Mouse (Mus musculus): ENCODE results near the gene Ush2a. TPM values are rescaled to one million over a fixed set of nuclear protein-coding genes. Genes with fewer than 3 reads are reported as not detected.

Gene Ush2a
- polyA plus RNA-seq, 1 experiment from 2014 or later, result 0.15 TPM

- 39% methylated on average over 5 of the region's 5 CpGs for WGBS
Observed at GRCm38 (mm10) chr1:188859718-188860117, 597.9 kb downstream of the Ush2a start.

GRCm38 (mm10) chr1:188865881-188866280 lies 604.1 kb downstream of the Ush2a start:
- no peak for ATAC-seq (ENCODE audit: insufficient number of reproducible peaks, low FRiP score, low TSS enrichment, low read depth)

More at GRCm38 (mm10) chr1:188859718-188860117, 597.9 kb downstream of the Ush2a start:
- Histone ChIP-seq H3K27me3 (ENCODE audit: control insufficient read depth, insufficient read depth, low read length) (no peaks in the 10 kb centered on the region), H3K27ac (replicated peaks; ENCODE audit: low read depth, low read length) (no peak overlapping the region), H3K4me2 (ENCODE audit: low read depth, severe bottlenecking) (no peak overlapping the region), H3K4me1 (ENCODE audit: control insufficient read depth, insufficient read depth, low read length) (no peaks in the 10 kb centered on the region), H3K36me3 (ENCODE audit: control insufficient read depth, insufficient read depth, low read length) (no peaks in the 10 kb centered on the region), H3K4me3 (ENCODE audit: low read depth, low read length) (no peak overlapping the region), H3K9ac (ENCODE audit: low read length) (no peak overlapping the region), H3K9me3 (ENCODE audit: control insufficient read depth, low read length) (no peaks in the 10 kb centered on the region)
- DNase-seq (ENCODE audit: low spot score) (no peak), ATAC-seq (ENCODE audit: insufficient number of reproducible peaks, low FRiP score, low TSS enrichment, low read depth) (no peak)

DNA sequence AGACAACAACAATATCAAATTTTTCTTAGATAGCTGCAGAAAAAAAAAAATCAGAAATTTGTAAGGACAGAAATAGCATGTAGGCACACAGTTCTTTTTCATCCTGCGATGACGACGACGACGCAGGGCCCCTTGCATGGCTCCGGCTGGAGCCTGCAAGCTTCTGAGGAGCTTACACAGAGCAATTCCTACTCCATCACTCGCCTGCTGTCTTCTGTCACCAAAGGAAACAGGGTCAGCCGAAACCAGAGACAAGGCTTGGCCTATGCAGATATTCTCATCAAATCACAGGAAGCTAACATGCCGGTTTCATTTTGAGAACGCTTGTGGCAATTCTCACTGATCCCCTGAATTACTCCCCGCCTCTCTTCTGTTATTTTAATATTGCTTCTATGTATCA lies 604.7 kb downstream of the Ush2a start:
- WGBS, result 67% methylated on average over 11 of the region's 11 CpGs
- no peak for DNase-seq (ENCODE audit: low spot score)

More at GRCm38 (mm10) chr1:188865881-188866280, 604.1 kb downstream of the Ush2a start:
- Histone ChIP-seq H3K9me3 (ENCODE audit: control insufficient read depth, low read length) (no peaks in the 10 kb centered on the region), H3K27ac (replicated peaks; ENCODE audit: low read depth, low read length) (no peak overlapping the region), H3K36me3 (ENCODE audit: control insufficient read depth, insufficient read depth, low read length) (no peaks in the 10 kb centered on the region), H3K4me1 (ENCODE audit: control insufficient read depth, insufficient read depth, low read length) (no peaks in the 10 kb centered on the region), H3K9ac (ENCODE audit: low read length) (no peak overlapping the region), H3K4me2 (ENCODE audit: low read depth, severe bottlenecking) (no peak overlapping the region), H3K27me3 (ENCODE audit: control insufficient read depth, insufficient read depth, low read length) (no peaks in the 10 kb centered on the region), H3K4me3 (ENCODE audit: low read depth, low read length) (no peak overlapping the region)
- DNase-seq (ENCODE audit: low spot score), result no peak
- whole genome bisulfite sequencing, result 65% methylated on average over 5 of the region's 5 CpGs

DNA sequence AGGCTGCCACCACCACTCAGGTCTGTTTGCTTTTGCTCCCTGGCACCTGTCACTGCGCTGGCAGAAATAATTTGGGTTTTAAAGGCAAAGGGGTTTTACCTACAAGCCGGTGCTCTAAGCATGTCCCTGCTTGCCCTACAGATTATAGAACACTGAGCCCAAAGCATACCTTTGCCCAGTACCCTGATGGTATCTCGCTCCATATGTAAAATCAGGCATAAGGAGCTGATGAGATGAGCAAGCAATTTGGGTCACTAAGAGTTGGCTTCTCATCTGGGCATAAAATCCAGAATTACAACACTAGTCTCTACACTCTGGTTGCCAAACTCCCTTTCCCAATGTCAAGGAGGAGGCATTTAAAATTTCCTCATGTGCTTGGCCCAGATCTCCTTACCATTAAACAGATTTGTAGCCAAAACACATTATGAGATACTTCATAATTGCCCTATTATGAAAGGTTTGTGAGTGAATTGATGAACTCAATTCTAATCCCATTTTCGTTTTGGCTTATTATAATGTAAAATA lies 616.8 kb downstream of the Ush2a start:
- Histone ChIP-seq H3K9me3 (ENCODE audit: control insufficient read depth, low read length) (no peaks in the 10 kb centered on the region), H3K27ac (replicated peaks; ENCODE audit: low read depth, low read length) (no peak overlapping the region), H3K27me3 (ENCODE audit: control insufficient read depth, insufficient read depth, low read length) (no peaks in the 10 kb centered on the region), H3K4me2 (ENCODE audit: low read depth, severe bottlenecking) (no peak overlapping the region), H3K4me1 (ENCODE audit: control insufficient read depth, insufficient read depth, low read length) (no peaks in the 10 kb centered on the region), H3K9ac (ENCODE audit: low read length) (no peak overlapping the region), H3K4me3 (ENCODE audit: low read depth, low read length) (no peak overlapping the region), H3K36me3 (ENCODE audit: control insufficient read depth, insufficient read depth, low read length) (no peaks in the 10 kb centered on the region)
- ATAC-seq (ENCODE audit: insufficient number of reproducible peaks, low FRiP score, low TSS enrichment, low read depth), result no peak
- no peak for DNase-seq (ENCODE audit: low spot score)
- 88% methylated on average over 4 of the region's 4 CpGs for WGBS

More for the DNA sequence above, 604.7 kb downstream of the Ush2a start:
- H3K4me2 ChIP-seq (ENCODE audit: low read depth, severe bottlenecking), result no peak overlapping the region
- H3K36me3 ChIP-seq (ENCODE audit: control insufficient read depth, insufficient read depth, low read length), result no peaks in the 10 kb centered on the region
- no peaks in the 10 kb centered on the region for H3K9me3 ChIP-seq (ENCODE audit: control insufficient read depth, low read length)
- no peak overlapping the region for H3K27ac ChIP-seq (replicated peaks; ENCODE audit: low read depth, low read length)
- no peak overlapping the region for H3K4me3 ChIP-seq (ENCODE audit: low read depth, low read length)
- ATAC-seq (ENCODE audit: insufficient number of reproducible peaks, low FRiP score, low TSS enrichment, low read depth), result no peak
- H3K27me3 ChIP-seq (ENCODE audit: control insufficient read depth, insufficient read depth, low read length), result no peaks in the 10 kb centered on the region
- no peak overlapping the region for H3K9ac ChIP-seq (ENCODE audit: low read length)
- no peaks in the 10 kb centered on the region for H3K4me1 ChIP-seq (ENCODE audit: control insufficient read depth, insufficient read depth, low read length)

DNA sequence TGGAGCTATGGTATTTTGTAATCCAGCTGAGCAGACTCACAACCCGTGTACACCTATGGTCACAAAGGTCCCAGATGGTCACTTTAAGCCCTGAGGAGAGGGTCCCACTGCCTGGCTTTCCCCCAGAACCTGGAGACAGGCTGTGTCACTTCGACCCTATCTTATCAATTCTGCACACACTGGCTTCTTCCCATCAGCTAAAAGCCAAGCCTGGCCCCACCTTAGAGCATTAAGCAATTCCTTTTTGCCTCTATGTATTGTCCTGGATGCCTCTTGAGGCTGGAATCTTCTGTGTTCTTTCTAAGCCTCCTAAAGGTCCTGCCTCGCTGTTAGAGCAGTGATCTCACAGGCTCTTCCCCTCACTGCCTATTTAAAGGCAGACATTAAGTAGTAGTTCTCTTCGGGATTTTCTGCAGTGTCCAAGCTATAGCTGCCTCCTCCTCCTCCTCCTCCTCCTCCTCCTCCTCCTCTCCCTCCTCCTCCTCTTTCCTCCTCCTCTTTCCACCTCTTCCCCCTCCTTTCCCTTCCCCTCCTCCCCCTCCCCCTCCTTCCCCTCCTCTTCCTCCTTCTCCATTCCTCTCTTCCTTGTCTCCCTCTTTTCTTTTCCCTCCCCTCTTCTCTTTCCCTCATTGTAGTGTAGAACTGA lies 635.2 kb downstream of the Ush2a start:
- no peak overlapping the region for H3K27ac ChIP-seq (replicated peaks; ENCODE audit: low read depth, low read length)
- H3K9me3 ChIP-seq (ENCODE audit: control insufficient read depth, low read length), result no peaks in the 10 kb centered on the region
- WGBS, result 59% methylated on average over 4 of the region's 4 CpGs
- H3K4me2 ChIP-seq (ENCODE audit: low read depth, severe bottlenecking), result no peak overlapping the region
- DNase-seq (ENCODE audit: low spot score) (no peak), ATAC-seq (ENCODE audit: insufficient number of reproducible peaks, low FRiP score, low TSS enrichment, low read depth) (no peak)
- no peaks in the 10 kb centered on the region for H3K36me3 ChIP-seq (ENCODE audit: control insufficient read depth, insufficient read depth, low read length)
- H3K27me3 ChIP-seq (ENCODE audit: control insufficient read depth, insufficient read depth, low read length), result no peaks in the 10 kb centered on the region
- no peak overlapping the region for H3K4me3 ChIP-seq (ENCODE audit: low read depth, low read length)
- no peak overlapping the region for H3K9ac ChIP-seq (ENCODE audit: low read length)
- H3K4me1 ChIP-seq (ENCODE audit: control insufficient read depth, insufficient read depth, low read length), result peaks cover 3% of the 10 kb centered on the region; the same call in 1 of the 2 replicates

DNA sequence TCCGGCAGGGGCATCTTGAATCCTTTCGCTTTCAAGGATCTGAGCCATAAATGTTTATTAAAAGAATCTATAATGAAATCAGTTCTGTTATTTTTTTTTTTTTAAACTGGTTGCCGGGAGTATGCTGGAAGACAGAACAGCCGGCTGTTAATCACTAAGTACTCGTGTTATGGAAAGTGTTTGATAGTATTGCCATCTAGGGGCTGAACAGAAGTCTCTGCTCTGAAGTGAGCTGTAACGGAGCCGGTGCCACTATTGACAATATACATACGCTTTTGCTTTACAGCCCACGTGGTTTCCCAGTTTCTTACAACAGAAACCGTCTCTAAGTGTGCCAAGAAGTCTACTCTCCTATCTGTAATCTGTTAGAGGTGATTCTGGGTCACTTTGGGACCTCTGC lies 642.3 kb downstream of the Ush2a start:
- 56% methylated on average over 10 of the region's 10 CpGs for WGBS
- ATAC-seq (ENCODE audit: insufficient number of reproducible peaks, low FRiP score, low TSS enrichment, low read depth), result no peak

DNA sequence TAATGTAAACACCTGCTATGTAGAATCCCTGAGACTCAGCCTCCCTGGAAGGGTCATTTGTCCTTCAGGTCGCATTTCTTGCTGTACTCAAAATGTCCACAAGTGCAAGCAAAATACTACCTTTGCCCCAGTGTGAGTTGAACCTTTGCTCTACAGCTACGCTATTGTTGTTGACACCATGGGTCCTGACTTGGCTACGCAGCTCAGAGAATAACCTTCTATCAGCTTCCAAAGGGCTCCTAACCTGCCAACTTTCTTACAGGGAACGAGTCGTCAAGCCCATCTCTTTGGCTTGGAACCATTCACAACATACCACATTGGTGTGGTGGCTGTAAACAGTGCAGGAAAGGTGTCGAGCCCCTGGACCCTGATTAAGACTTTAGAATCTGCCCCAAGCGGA lies 644.4 kb downstream of the Ush2a start:
- Histone ChIP-seq H3K27me3 (ENCODE audit: control insufficient read depth, insufficient read depth, low read length) (no peaks in the 10 kb centered on the region), H3K4me1 (ENCODE audit: control insufficient read depth, insufficient read depth, low read length) (no peaks in the 10 kb centered on the region), H3K4me2 (ENCODE audit: low read depth, severe bottlenecking) (no peak overlapping the region), H3K27ac (replicated peaks; ENCODE audit: low read depth, low read length) (no peak overlapping the region), H3K4me3 (ENCODE audit: low read depth, low read length) (no peak overlapping the region), H3K36me3 (ENCODE audit: control insufficient read depth, insufficient read depth, low read length) (no peaks in the 10 kb centered on the region), H3K9me3 (ENCODE audit: control insufficient read depth, low read length) (no peaks in the 10 kb centered on the region), H3K9ac (ENCODE audit: low read length) (no peak overlapping the region)
- DNase-seq (ENCODE audit: low spot score), result no peak
- ATAC-seq (ENCODE audit: insufficient number of reproducible peaks, low FRiP score, low TSS enrichment, low read depth), result no peak
- 85% methylated on average over 7 of the region's 7 CpGs for WGBS

More for the DNA sequence above, 642.3 kb downstream of the Ush2a start:
- H3K9me3 ChIP-seq (ENCODE audit: control insufficient read depth, low read length), result no peaks in the 10 kb centered on the region
- H3K4me1 ChIP-seq (ENCODE audit: control insufficient read depth, insufficient read depth, low read length), result no peaks in the 10 kb centered on the region
- no peak overlapping the region for H3K27ac ChIP-seq (replicated peaks; ENCODE audit: low read depth, low read length)
- H3K27me3 ChIP-seq (ENCODE audit: control insufficient read depth, insufficient read depth, low read length), result no peaks in the 10 kb centered on the region
- H3K4me2 ChIP-seq (ENCODE audit: low read depth, severe bottlenecking), result no peak overlapping the region
- DNase-seq (ENCODE audit: low spot score), result no peak
- H3K4me3 ChIP-seq (ENCODE audit: low read depth, low read length), result no peak overlapping the region
- H3K9ac ChIP-seq (ENCODE audit: low read length), result no peak overlapping the region
- H3K36me3 ChIP-seq (ENCODE audit: control insufficient read depth, insufficient read depth, low read length), result no peaks in the 10 kb centered on the region

DNA sequence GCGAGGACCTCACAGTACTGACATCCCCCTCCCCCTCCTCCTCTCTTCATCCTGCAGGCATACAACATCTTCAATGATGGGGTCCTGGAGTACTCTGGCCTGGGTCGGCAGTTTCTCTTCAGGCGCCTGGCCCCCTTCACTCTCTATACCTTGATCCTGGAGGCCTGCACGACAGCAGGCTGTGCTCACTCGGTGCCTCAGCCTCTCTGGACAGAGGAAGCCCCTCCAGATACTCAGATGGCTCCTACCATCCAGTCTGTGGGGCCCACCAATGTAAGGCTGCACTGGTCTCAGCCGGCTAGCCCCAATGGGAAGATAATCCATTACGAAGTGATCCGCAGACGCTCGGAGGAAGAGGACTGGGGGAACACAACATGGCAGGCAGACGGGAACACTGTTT lies 648.8 kb downstream of the Ush2a start:
- no peaks in the 10 kb centered on the region for H3K36me3 ChIP-seq (ENCODE audit: control insufficient read depth, insufficient read depth, low read length)
- WGBS, result 86% methylated on average over 11 of the region's 11 CpGs
- ATAC-seq (ENCODE audit: insufficient number of reproducible peaks, low FRiP score, low TSS enrichment, low read depth), result no peak

DNA sequence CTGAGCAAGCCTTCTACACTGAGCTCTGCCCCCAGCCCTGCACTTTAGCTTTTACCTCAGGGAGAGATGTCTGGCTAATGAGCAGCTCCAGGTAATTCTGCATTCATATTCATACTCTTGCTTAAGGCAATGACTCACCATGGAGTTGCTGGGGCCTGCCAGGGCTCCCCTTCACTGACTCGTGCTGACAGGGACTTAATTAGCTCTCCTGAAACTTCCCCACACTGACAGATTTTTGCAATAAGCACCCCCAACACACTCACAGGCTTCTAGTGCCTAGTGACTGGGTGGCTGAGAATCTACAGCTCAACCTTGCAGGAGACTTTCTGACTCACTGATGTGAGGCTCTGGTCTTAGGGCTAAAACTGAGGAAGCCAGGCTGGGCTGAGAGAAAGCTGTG lies 658.1 kb downstream of the Ush2a start:
- no peaks in the 10 kb centered on the region for H3K9me3 ChIP-seq (ENCODE audit: control insufficient read depth, low read length)
- 32% methylated on average over 1 of the region's 1 CpGs for whole genome bisulfite sequencing
- ATAC-seq (ENCODE audit: insufficient number of reproducible peaks, low FRiP score, low TSS enrichment, low read depth) (no peak), DNase-seq (ENCODE audit: low spot score) (no peak)
- H3K4me1 ChIP-seq (ENCODE audit: control insufficient read depth, insufficient read depth, low read length), result no peaks in the 10 kb centered on the region
- no peaks in the 10 kb centered on the region for H3K36me3 ChIP-seq (ENCODE audit: control insufficient read depth, insufficient read depth, low read length)
- H3K4me3 ChIP-seq (ENCODE audit: low read depth, low read length), result no peak overlapping the region
- H3K27ac ChIP-seq (replicated peaks; ENCODE audit: low read depth, low read length), result no peak overlapping the region
- H3K4me2 ChIP-seq (ENCODE audit: low read depth, severe bottlenecking), result no peak overlapping the region
- no peak overlapping the region for H3K9ac ChIP-seq (ENCODE audit: low read length)
- no peaks in the 10 kb centered on the region for H3K27me3 ChIP-seq (ENCODE audit: control insufficient read depth, insufficient read depth, low read length)

More for the DNA sequence above, 648.8 kb downstream of the Ush2a start:
- H3K4me3 ChIP-seq (ENCODE audit: low read depth, low read length), result no peak overlapping the region
- no peaks in the 10 kb centered on the region for H3K9me3 ChIP-seq (ENCODE audit: control insufficient read depth, low read length)
- no peaks in the 10 kb centered on the region for H3K27me3 ChIP-seq (ENCODE audit: control insufficient read depth, insufficient read depth, low read length)
- no peak overlapping the region for H3K27ac ChIP-seq (replicated peaks; ENCODE audit: low read depth, low read length)
- no peak overlapping the region for H3K9ac ChIP-seq (ENCODE audit: low read length)
- H3K4me2 ChIP-seq (ENCODE audit: low read depth, severe bottlenecking), result no peak overlapping the region
- H3K4me1 ChIP-seq (ENCODE audit: control insufficient read depth, insufficient read depth, low read length), result no peaks in the 10 kb centered on the region
- no peak for DNase-seq (ENCODE audit: low spot score)
